Comparison of ENCODE assay signal across 8 mouse cellular contexts in the genomic region with DNA sequence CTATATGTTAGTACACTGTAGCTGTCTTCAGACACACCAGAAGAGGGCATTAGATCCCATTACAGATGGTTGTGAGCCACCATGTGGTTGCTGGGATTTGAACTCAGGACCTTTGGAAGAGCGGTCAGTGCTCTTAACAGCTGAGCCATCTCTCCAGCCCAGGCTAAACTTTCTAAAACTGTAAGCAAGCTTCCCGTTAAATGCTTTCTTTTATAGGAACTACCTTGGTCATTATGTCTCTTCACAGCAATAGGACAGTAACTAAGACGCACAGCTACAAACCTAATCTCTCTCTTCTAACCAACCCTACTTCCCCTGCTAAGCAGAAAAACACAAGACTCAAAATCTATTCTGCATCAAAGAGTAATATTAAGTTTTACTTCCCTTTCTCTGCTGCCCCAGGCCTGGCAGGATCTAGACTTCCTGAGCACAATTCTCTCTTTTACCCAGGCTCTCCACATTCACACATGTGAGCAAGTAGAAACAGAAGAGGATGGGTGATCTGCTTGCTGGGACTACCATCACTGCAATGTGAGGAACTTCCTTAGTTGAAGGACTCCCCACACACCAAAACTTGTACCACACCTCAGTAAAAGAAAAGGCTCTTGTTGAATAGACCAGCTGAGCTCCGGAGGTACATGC. TPM values are rescaled to one million over a fixed set of nuclear protein-coding genes. Genes with fewer than 3 reads are reported as not detected.
DNase-seq lines count a peak whose midpoint lies in the region; ATAC-seq lines count a peak whose summit lies in the region.

No protein-coding gene starts in this region.

- ATAC-seq in lung, embryonic 16.5 days (ENCODE audit: low read depth) = no peak; the same call in 1 of the 2 replicates
- no peak; the same call in 1 of the 2 replicates for ATAC-seq in forebrain, embryonic 11.5 days (replicated peaks; ENCODE audit: low FRiP score)
- no peak; the same call in 1 of the 2 replicates for ATAC-seq in limb, embryonic 15.5 days (ENCODE audit: insufficient number of reproducible peaks, low FRiP score, low TSS enrichment, low read depth)
- no peak for ATAC-seq in stomach, embryonic 14.5 days (ENCODE audit: insufficient number of reproducible peaks, insufficient read depth, low FRiP score, low read depth)

- H3K36me3 ChIP-seq in lung, embryonic 16.5 days (ENCODE audit: control insufficient read depth, insufficient read depth, low read length) = no peaks in the 10 kb centered on the region
- no peaks in the 10 kb centered on the region for H3K36me3 ChIP-seq in forebrain, embryonic 11.5 days (ENCODE audit: control insufficient read depth, insufficient read depth, low read length)
- no peaks in the 10 kb centered on the region for H3K36me3 ChIP-seq in limb, embryonic 15.5 days
- H3K36me3 ChIP-seq in stomach, embryonic 14.5 days (ENCODE audit: control insufficient read depth, insufficient read depth, low read length) = no peaks in the 10 kb centered on the region

- H3K27me3 ChIP-seq in lung, embryonic 16.5 days (ENCODE audit: control insufficient read depth, insufficient read depth, low read depth, low read length) = no peaks in the 10 kb centered on the region
- H3K27me3 ChIP-seq in forebrain, embryonic 11.5 days (ENCODE audit: control insufficient read depth, insufficient read depth, low read length) = no peaks in the 10 kb centered on the region
- no peaks in the 10 kb centered on the region for H3K27me3 ChIP-seq in limb, embryonic 15.5 days
- no peaks in the 10 kb centered on the region for H3K27me3 ChIP-seq in stomach, embryonic 14.5 days (ENCODE audit: control insufficient read depth, insufficient read depth, low read length)

- WGBS in lung, embryonic 16.5 days = 73% methylated on average over 4 of the region's 4 CpGs
- WGBS in forebrain, embryonic 11.5 days = 71% methylated on average over 4 of the region's 4 CpGs
- 61% methylated on average over 4 of the region's 4 CpGs for WGBS in limb, embryonic 15.5 days
- WGBS in stomach, embryonic 14.5 days = 76% methylated on average over 4 of the region's 4 CpGs

- no peak for DNase-seq in lung, postnatal 4 days
- no peak for DNase-seq in forebrain, embryonic 11.5 days (ENCODE audit: low spot score)
- DNase-seq in embryo, embryonic 11 days = no peak
- DNase-seq in right cerebral cortex, adult 18-20 months = no peak
- no peak for DNase-seq in frontal cortex, adult 2 months (ENCODE audit: extremely low spot score in 1 of 2, low spot score in 1 of 2)

- H3K4me2 ChIP-seq in lung, embryonic 16.5 days (ENCODE audit: low read depth, low read length) = peak overlapping the region; percentile 55
- H3K4me2 ChIP-seq in forebrain, embryonic 11.5 days (ENCODE audit: low read depth, low read length, severe bottlenecking) = peak overlapping the region; percentile 40; the same call in 1 of the 2 replicates
- H3K4me2 ChIP-seq in limb, embryonic 15.5 days = peak overlapping the region; percentile 36
- H3K4me2 ChIP-seq in stomach, embryonic 14.5 days (replicated peaks; ENCODE audit: low read depth, low read length) = peak overlapping the region; percentile 25

- H3K27ac ChIP-seq in lung, embryonic 16.5 days (ENCODE audit: low read length) = peak overlapping the region; percentile 34; the same call in 1 of the 2 replicates
- no peak overlapping the region for H3K27ac ChIP-seq in forebrain, embryonic 11.5 days (ENCODE audit: low read depth, low read length)
- peak overlapping the region; percentile 78 for H3K27ac ChIP-seq in limb, embryonic 15.5 days
- peak overlapping the region; percentile 30; the same call in 1 of the 2 replicates for H3K27ac ChIP-seq in stomach, embryonic 14.5 days (ENCODE audit: low read length)

- peak overlapping the region; percentile 63 for H3K9ac ChIP-seq in lung, embryonic 16.5 days (ENCODE audit: low read length)
- H3K9ac ChIP-seq in forebrain, embryonic 11.5 days (ENCODE audit: low read length) = no peak overlapping the region; the same call in 1 of the 2 replicates
- H3K9ac ChIP-seq in limb, embryonic 15.5 days = no peak overlapping the region
- 0 out of 2 replicates have a peak overlapping the region, but pooled peaks have one; percentile 1 for H3K9ac ChIP-seq in stomach, embryonic 14.5 days (replicated peaks; ENCODE audit: low read depth, low read length)

- H3K4me3 ChIP-seq in lung, embryonic 16.5 days (ENCODE audit: low read length) = peak overlapping the region; percentile 20
- no peak overlapping the region for H3K4me3 ChIP-seq in forebrain, embryonic 11.5 days (ENCODE audit: low read depth, low read length)
- H3K4me3 ChIP-seq in limb, embryonic 15.5 days = peak overlapping the region; percentile 25
- H3K4me3 ChIP-seq in stomach, embryonic 14.5 days (ENCODE audit: low read depth, low read length) = peak overlapping the region; percentile 9

- peaks cover 4% of the 10 kb centered on the region; the same call in 1 of the 2 replicates for H3K4me1 ChIP-seq in lung, embryonic 16.5 days (replicated peaks; ENCODE audit: control insufficient read depth, insufficient read depth, low read length)
- no peaks in the 10 kb centered on the region for H3K4me1 ChIP-seq in forebrain, embryonic 11.5 days (replicated peaks; ENCODE audit: control insufficient read depth, insufficient read depth, low read length)
- peaks cover 7% of the 10 kb centered on the region; the same call in 1 of the 2 replicates for H3K4me1 ChIP-seq in limb, embryonic 15.5 days
- H3K4me1 ChIP-seq in stomach, embryonic 14.5 days (ENCODE audit: control insufficient read depth, insufficient read depth, low read length) = 0 out of 2 replicates have a peak, but pooled peaks cover 2% of the 10 kb centered on the region

- H3K9me3 ChIP-seq in lung, embryonic 16.5 days (ENCODE audit: control insufficient read depth, low read length) = no peaks in the 10 kb centered on the region
- no peaks in the 10 kb centered on the region for H3K9me3 ChIP-seq in forebrain, embryonic 11.5 days (ENCODE audit: control insufficient read depth, low read length)
- no peaks in the 10 kb centered on the region for H3K9me3 ChIP-seq in limb, embryonic 15.5 days
- H3K9me3 ChIP-seq in stomach, embryonic 14.5 days (ENCODE audit: control insufficient read depth, low read depth, low read length) = no peaks in the 10 kb centered on the region

RNA-seq across cellular contexts. Expression of gene Esyt1, which starts 10.1 kb away (rescaled TPM):
- 32.5 and 34.4 TPM in 2 replicates for polyA plus RNA-seq in lung, embryonic 16.5 days (2015; fragmentation: Nextera tagmentation; extraction: Ambion mirVana)
- 15.2 and 18.1 TPM in 2 replicates for polyA plus RNA-seq in forebrain, embryonic 11.5 days (2014; fragmentation: Nextera tagmentation; extraction: Ambion mirVana)
- polyA plus RNA-seq in limb, embryonic 15.5 days (2015; fragmentation: Nextera tagmentation; extraction: Ambion mirVana) = 42.8 and 44.9 TPM in 2 replicates
- 25.8 and 28.9 TPM in 2 replicates for polyA plus RNA-seq in stomach, embryonic 14.5 days (2014; fragmentation: Nextera tagmentation; extraction: Ambion mirVana)
- polyA plus RNA-seq in frontal cortex, adult 2 months (2012; rRNA removed) = 8.3 and 9.8 TPM in 2 replicates

RNA-seq across cellular contexts. Expression of gene Zc3h10, which starts 11.8 kb away (rescaled TPM):
- 10.9 and 11.9 TPM in 2 replicates for polyA plus RNA-seq in lung, embryonic 16.5 days (2015; fragmentation: Nextera tagmentation; extraction: Ambion mirVana)
- 16.3 and 17.5 TPM in 2 replicates for polyA plus RNA-seq in forebrain, embryonic 11.5 days (2014; fragmentation: Nextera tagmentation; extraction: Ambion mirVana)
- 13.2 and 15.4 TPM in 2 replicates for polyA plus RNA-seq in limb, embryonic 15.5 days (2015; fragmentation: Nextera tagmentation; extraction: Ambion mirVana)
- 8.8 and 10.7 TPM in 2 replicates for polyA plus RNA-seq in stomach, embryonic 14.5 days (2014; fragmentation: Nextera tagmentation; extraction: Ambion mirVana)
- polyA plus RNA-seq in frontal cortex, adult 2 months (2012; rRNA removed) = 11.3 and 12.2 TPM in 2 replicates

RNA-seq across cellular contexts. Expression of gene Rpl41, which starts 13.4 kb away (rescaled TPM):
- 4,142 and 4,423 TPM in 2 replicates for polyA plus RNA-seq in lung, embryonic 16.5 days (2015; fragmentation: Nextera tagmentation; extraction: Ambion mirVana)
- polyA plus RNA-seq in forebrain, embryonic 11.5 days (2014; fragmentation: Nextera tagmentation; extraction: Ambion mirVana) = 3,049 and 3,079 TPM in 2 replicates
- polyA plus RNA-seq in limb, embryonic 15.5 days (2015; fragmentation: Nextera tagmentation; extraction: Ambion mirVana) = 3,349 and 4,229 TPM in 2 replicates
- polyA plus RNA-seq in stomach, embryonic 14.5 days (2014; fragmentation: Nextera tagmentation; extraction: Ambion mirVana) = 4,724 and 5,059 TPM in 2 replicates
- 1,933 and 2,601 TPM in 2 replicates for polyA plus RNA-seq in frontal cortex, adult 2 months (2012; rRNA removed)

RNA-seq across cellular contexts. Expression of gene Pa2g4, which starts 30.0 kb away (rescaled TPM):
- 161 and 167 TPM in 2 replicates for polyA plus RNA-seq in lung, embryonic 16.5 days (2015; fragmentation: Nextera tagmentation; extraction: Ambion mirVana)
- 249 and 269 TPM in 2 replicates for polyA plus RNA-seq in forebrain, embryonic 11.5 days (2014; fragmentation: Nextera tagmentation; extraction: Ambion mirVana)
- polyA plus RNA-seq in limb, embryonic 15.5 days (2015; fragmentation: Nextera tagmentation; extraction: Ambion mirVana) = 194 and 209 TPM in 2 replicates
- 210 and 218 TPM in 2 replicates for polyA plus RNA-seq in stomach, embryonic 14.5 days (2014; fragmentation: Nextera tagmentation; extraction: Ambion mirVana)
- polyA plus RNA-seq in frontal cortex, adult 2 months (2012; rRNA removed) = 72.3 and 78.6 TPM in 2 replicates

RNA-seq across cellular contexts. Expression of gene Myl6b, which starts 37.3 kb away (rescaled TPM):
- 3.5 and 5.1 TPM in 2 replicates for polyA plus RNA-seq in lung, embryonic 16.5 days (2015; fragmentation: Nextera tagmentation; extraction: Ambion mirVana)
- 3.0 and 3.4 TPM in 2 replicates for polyA plus RNA-seq in forebrain, embryonic 11.5 days (2014; fragmentation: Nextera tagmentation; extraction: Ambion mirVana)
- 4.7 and 7.4 TPM in 2 replicates for polyA plus RNA-seq in limb, embryonic 15.5 days (2015; fragmentation: Nextera tagmentation; extraction: Ambion mirVana)
- 3.2 and 3.4 TPM in 2 replicates for polyA plus RNA-seq in stomach, embryonic 14.5 days (2014; fragmentation: Nextera tagmentation; extraction: Ambion mirVana)
- 24.7 and 27.5 TPM in 2 replicates for polyA plus RNA-seq in frontal cortex, adult 2 months (2012; rRNA removed)

Comparison
In these comparisons a context has a peak if more than half of its experiments do, and no peak if none do; other contexts are left out.
1. H3K9ac ChIP-seq: peak in lung, embryonic 16.5 days (single experiment) and stomach, embryonic 14.5 days (single experiment); none in forebrain, embryonic 11.5 days (single experiment) and limb, embryonic 15.5 days (single experiment).
2. Peak in every context shown above with its lines, with median percentiles within 50 percentile points of each other: H3K4me2 ChIP-seq.